Mouse (Mus musculus) neutrophil, adult 65 days (primary cell): ENCODE results near the gene Arhgef25. TPM values are rescaled to one million over a fixed set of nuclear protein-coding genes. Genes with fewer than 3 reads are reported as not detected.

Experiments
- total RNA-seq: library from RNA; stranded (reverse); gene quantifications from 2 replicates; pipeline ENCODE4 v1.2.4, GENCODE M21; 2023

The Arhgef25 gene
- total RNA-seq, result not detected in 2 replicates

GRCm38 (mm10) chr10:127189651-127190381, at the start of gene Arhgef25:
Gene Arhgef25 (minus strand): TSS chr10:127190083.

GRCm38 (mm10) chr10:127211414-127211854, 21.6 kb upstream of the Arhgef25 start, which contains the start of gene Pip4k2c:
Gene Pip4k2c (minus strand): TSS chr10:127211585.

GRCm38 (mm10) chr10:127195328-127196129, 5.6 kb upstream of the Arhgef25 start, which contains the start of gene Dtx3:
Gene Dtx3 (minus strand): TSS chr10:127195728.

GRCm38 (mm10) chr10:127179871-127180694, 9.8 kb downstream of the Arhgef25 start, which contains the start of gene Slc26a10:
Gene Slc26a10 (minus strand): TSS chr10:127180645.

GRCm38 (mm10) chr10:127164631-127165353, 25.1 kb downstream of the Arhgef25 start, which contains the start of gene B4galnt1:
Gene B4galnt1 (plus strand): TSS chr10:127165225.

Other genes with a start within 250 kb of the Arhgef25 start
- 110 and 128 TPM in 2 replicates for gene Ctdsp2, start 211.4 kb downstream of the Arhgef25 start, total RNA-seq
- 0.19 TPM in 1 of 2 replicates, not detected in the other for gene Avil, start 189.4 kb downstream of the Arhgef25 start, total RNA-seq
- 8.8 and 10.2 TPM in 2 replicates for gene Tsfm, start 159.2 kb downstream of the Arhgef25 start, total RNA-seq
- 1.9 and 3.1 TPM in 2 replicates for gene Mettl1, start 148.7 kb downstream of the Arhgef25 start, total RNA-seq
- not detected in 2 replicates for gene Eef1akmt3, start 148.6 kb downstream of the Arhgef25 start, total RNA-seq
- gene Cyp27b1, start 141.8 kb downstream of the Arhgef25 start, total RNA-seq, result not detected in 2 replicates
- not detected in 2 replicates for gene March9, start 129.9 kb downstream of the Arhgef25 start, total RNA-seq
- 64.9 and 82.5 TPM in 2 replicates for gene Cdk4, start 126.5 kb downstream of the Arhgef25 start, total RNA-seq
- 21.0 and 21.9 TPM in 2 replicates for gene Tspan31, start 119.8 kb downstream of the Arhgef25 start, total RNA-seq
- 48.7 and 56.4 TPM in 2 replicates for gene Agap2, start 114.8 kb downstream of the Arhgef25 start, total RNA-seq
- 96.0 and 111 TPM in 2 replicates for gene Os9, start 69.0 kb downstream of the Arhgef25 start, total RNA-seq
- 90.5 and 91.7 TPM in 2 replicates for gene B4galnt1, start 24.9 kb downstream of the Arhgef25 start, total RNA-seq
- gene Slc26a10, start 9.4 kb downstream of the Arhgef25 start, total RNA-seq, result not detected in 2 replicates
- 13.5 and 23.8 TPM in 2 replicates for gene Dtx3, start 5.6 kb upstream of the Arhgef25 start, total RNA-seq
- 34.4 and 42.1 TPM in 2 replicates for gene Pip4k2c, start 21.5 kb upstream of the Arhgef25 start, total RNA-seq
- 0.07 and 0.47 TPM in 2 replicates for gene Kif5a, start 73.3 kb upstream of the Arhgef25 start, total RNA-seq
- 108 and 131 TPM in 2 replicates for gene Dctn2, start 76.3 kb upstream of the Arhgef25 start, total RNA-seq
- gene Mbd6, start 98.9 kb upstream of the Arhgef25 start, total RNA-seq, result 168 and 220 TPM in 2 replicates
- gene Mars, start 121.7 kb upstream of the Arhgef25 start, total RNA-seq, result 36.6 and 41.9 TPM in 2 replicates
- 251 and 319 TPM in 2 replicates for gene Arhgap9, start 131.9 kb upstream of the Arhgef25 start, total RNA-seq
- not detected in 2 replicates for gene Gli1, start 151.9 kb upstream of the Arhgef25 start, total RNA-seq
- not detected in 2 replicates for gene Inhbe, start 164.3 kb upstream of the Arhgef25 start, total RNA-seq
- gene Inhbc, start 180.3 kb upstream of the Arhgef25 start, total RNA-seq, result not detected in 2 replicates
- 101 and 111 TPM in 2 replicates for gene R3hdm2, start 190.2 kb upstream of the Arhgef25 start, total RNA-seq